Mouse (Mus musculus): Measurements from ENCODE around the gene Erich6.
"Not testable (repeated sequence)": the region's sequence is repeated elsewhere in the genome, so short reads cannot be mapped to it uniquely, and the experiment has no call there.

Erich6 gene

GRCm38 (mm10) chr3:58650328-58650727, 13.3 kb upstream of the Erich6 start:
- no peak for ATAC-seq (ENCODE audit: insufficient number of reproducible peaks, low FRiP score, low TSS enrichment)

GRCm38 (mm10) chr3:58647179-58647578, 10.2 kb upstream of the Erich6 start:
- no peak for ATAC-seq (ENCODE audit: insufficient number of reproducible peaks, low FRiP score, low TSS enrichment)

DNA sequence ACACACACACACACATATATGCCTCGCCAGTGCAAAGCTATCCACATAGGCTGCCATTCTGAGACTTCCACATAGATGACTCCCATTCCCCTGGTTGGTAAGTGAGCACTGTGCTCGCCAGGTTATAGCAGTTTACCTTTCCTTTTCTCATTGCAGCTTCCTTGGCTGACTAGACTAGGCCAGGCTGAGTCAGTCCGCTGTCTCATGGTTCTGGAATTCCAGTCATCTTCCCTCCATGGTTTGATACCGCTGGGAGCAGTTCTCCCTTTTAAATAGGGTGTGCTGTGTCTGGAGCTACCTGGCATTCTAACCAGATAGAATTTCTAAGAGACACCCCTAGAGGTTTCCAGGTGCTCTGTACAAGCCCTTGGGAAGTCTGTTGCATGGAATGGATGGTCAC, 9.2 kb upstream of the Erich6 start:
- no peak for ATAC-seq (ENCODE audit: insufficient number of reproducible peaks, low FRiP score, low TSS enrichment)

DNA sequence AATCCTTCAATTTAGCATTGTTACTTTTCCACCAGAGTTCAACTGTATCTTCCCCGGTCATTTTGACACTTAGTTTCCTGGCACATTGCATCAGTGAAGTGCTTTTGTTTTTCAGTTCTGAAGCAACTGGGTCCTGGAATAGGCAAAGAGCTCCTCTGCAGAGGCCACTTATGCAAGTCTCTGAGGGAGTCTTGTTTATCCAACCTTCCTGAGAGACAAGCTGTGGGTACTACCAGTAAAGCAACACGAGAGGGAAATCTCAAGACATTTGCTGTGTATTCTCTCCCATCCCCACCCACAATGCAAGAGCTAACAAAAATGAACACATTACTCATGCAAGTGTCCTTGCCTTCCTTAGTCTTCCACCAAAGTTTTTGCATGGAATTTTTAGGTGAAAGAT, 5.3 kb downstream of the Erich6 start:
- ATAC-seq (ENCODE audit: insufficient number of reproducible peaks, low FRiP score, low TSS enrichment), result no peak

- ATAC-seq (ENCODE audit: insufficient number of reproducible peaks, low FRiP score, low TSS enrichment), result no peak
These were observed 12.0 kb downstream of the Erich6 start for GRCm38 (mm10) chr3:58624981-58625380.

DNA sequence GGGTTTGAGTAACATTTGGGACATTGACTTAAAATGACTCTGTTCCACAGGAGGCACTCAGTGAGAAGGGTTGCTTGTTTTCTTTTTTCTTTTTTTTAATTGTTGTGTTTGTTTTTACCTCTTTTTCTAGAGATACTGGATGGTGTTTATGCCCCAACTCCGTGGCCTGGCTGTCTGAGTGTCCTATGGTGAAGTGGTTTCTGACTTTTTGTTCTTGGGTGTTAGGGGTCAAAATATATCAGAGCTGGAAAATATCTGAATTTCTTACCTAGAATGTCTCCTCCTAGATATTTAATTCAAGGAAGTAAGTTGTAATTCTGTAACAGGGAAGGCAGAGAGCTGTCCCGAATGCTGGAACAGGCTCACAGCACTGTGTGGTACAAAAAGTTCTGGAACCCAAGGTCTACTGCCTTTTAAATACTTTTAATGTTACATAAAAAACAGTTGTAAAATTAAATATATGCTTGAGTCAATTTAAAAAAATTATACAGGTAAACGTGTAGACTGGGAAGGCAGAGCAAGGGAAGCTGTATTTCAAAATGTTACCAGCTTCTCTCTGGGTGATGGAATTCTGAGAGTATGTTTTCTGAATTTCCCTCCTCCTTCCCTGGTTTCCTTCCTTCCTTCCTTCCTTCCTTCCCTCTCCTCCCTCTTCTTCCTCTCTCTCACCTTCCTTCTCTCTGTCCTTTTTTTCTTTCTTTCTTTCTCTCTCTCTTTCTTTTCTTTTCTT, 14.2 kb downstream of the Erich6 start:
- ATAC-seq (ENCODE audit: insufficient number of reproducible peaks, low FRiP score, low TSS enrichment), result no peak

GRCm38 (mm10) chr3:58621066-58621465, 15.9 kb downstream of the Erich6 start:
- no peak for ATAC-seq (ENCODE audit: insufficient number of reproducible peaks, low FRiP score, low TSS enrichment)

DNA sequence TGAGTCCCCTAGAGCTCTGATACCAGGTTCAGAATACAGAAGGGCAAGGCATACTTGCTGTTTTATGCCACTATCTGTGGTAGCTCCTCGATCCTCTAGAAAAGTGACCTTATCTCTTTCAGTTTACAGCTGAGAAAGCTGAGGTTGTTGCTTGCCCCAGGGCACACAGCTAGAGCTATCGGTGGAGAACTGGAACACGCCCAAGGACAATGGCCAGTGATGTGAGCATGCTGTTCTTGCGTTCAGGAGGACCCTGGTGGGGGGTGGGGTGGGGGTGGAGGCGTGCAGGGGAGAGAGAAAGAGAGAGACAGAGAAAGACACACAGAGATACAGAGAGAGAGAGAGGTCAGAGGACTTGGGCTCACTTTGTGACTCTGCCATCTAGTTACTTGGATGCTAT, 27.0 kb downstream of the Erich6 start:
- no peak for ATAC-seq (ENCODE audit: insufficient number of reproducible peaks, low FRiP score, low TSS enrichment)

DNA sequence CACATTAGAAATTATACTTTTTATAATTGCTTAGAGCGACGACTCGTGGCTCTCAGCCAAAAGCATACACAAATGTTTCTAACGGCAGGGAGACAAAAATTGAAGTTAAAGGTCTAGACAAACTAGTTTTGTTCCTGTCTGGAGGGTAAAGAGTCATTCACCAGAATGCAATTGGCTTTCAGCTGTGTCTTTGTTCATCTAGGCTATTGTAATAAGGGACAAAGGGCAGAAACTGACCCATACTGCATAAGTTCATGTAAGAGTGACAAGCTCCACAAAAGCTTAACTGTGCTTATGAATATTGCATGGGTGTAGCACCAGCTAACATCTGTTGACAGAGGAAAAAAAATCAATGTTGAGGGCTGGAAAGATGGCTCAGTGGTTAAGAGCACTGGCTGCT, 28.5 kb downstream of the Erich6 start:
- ATAC-seq (ENCODE audit: insufficient number of reproducible peaks, low FRiP score, low TSS enrichment), result no peak

GRCm38 (mm10) chr3:58593623-58594022, 43.4 kb downstream of the Erich6 start:
- no peak for ATAC-seq (ENCODE audit: insufficient number of reproducible peaks, low FRiP score, low TSS enrichment)

DNA sequence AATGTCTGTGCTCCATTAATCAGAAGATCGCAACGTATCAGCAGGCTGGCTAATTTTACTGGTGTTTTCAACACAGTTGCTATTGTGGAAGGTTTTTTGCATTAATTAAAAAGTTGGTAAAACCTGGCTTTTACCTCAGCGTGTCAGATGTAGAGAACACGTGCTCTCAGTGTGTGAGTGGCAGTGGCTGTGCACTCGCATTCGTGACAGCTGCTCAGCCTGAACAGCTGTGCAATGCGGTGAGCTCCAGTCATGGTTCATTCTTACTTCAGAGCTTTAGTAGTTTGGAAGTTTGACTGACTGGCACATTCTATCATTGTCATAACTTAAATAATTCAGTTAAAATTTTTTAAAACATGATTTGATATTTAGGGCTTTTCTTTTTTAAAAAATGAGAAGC, 44.3 kb downstream of the Erich6 start:
- not testable (repeated sequence) for ATAC-seq (ENCODE audit: insufficient number of reproducible peaks, low FRiP score, low TSS enrichment)

- ATAC-seq (ENCODE audit: insufficient number of reproducible peaks, low FRiP score, low TSS enrichment), result not testable (repeated sequence)
These were observed 46.5 kb downstream of the Erich6 start for GRCm38 (mm10) chr3:58590544-58590943.

GRCm38 (mm10) chr3:58582788-58583426, 54.1 kb downstream of the Erich6 start:
- ATAC-seq (ENCODE audit: insufficient number of reproducible peaks, low FRiP score, low TSS enrichment), result no peak

GRCm38 (mm10) chr3:58582297-58582696, 54.7 kb downstream of the Erich6 start:
- no peak for ATAC-seq (ENCODE audit: insufficient number of reproducible peaks, low FRiP score, low TSS enrichment)

DNA sequence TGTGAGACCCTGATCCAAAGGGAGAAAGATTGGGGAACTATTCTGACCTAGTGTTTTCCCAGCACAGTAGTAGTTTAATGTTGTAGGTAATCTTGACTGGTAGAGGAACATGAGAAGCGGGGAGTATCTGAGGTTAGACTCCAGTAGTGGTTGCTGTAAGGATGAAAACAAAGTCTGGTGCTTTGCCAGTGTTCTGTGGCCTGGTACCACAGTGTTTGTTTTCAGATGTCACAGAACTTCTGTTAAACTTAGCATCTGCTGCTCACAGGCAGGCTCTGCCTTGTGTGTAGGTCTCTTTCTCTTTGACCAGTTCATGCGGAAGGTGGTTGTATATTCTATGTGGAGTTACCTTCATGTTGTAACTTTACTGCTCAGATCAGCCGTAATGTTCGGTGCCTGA, 55.5 kb downstream of the Erich6 start:
- ATAC-seq (ENCODE audit: insufficient number of reproducible peaks, low FRiP score, low TSS enrichment), result no peak

DNA sequence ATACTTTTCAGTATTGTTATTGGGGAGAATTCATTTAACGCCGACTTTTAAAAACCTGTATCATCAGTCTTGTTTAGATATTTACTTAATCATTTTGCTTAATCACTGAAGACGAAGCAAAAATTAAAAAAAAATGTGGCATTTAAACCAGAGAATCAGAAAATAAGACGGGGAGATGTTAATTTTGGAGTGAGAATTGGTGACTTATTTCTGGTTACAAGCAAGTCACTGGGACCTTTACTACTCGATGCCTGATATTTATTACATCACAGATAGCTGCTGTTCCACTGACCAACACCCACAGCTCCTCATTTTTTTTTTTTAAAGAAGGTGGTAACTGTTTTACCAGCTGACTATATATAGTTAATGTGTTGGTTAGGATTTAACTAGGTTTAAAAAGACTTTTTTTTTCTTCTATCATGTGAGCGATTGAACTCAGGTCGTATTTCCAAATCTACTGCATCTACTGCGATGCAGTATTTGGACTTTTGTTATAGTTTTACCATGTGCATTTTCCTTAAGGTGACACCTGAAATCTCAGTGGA, 59.4 kb downstream of the Erich6 start:
- ATAC-seq (ENCODE audit: insufficient number of reproducible peaks, low FRiP score, low TSS enrichment), result no peak

DNA sequence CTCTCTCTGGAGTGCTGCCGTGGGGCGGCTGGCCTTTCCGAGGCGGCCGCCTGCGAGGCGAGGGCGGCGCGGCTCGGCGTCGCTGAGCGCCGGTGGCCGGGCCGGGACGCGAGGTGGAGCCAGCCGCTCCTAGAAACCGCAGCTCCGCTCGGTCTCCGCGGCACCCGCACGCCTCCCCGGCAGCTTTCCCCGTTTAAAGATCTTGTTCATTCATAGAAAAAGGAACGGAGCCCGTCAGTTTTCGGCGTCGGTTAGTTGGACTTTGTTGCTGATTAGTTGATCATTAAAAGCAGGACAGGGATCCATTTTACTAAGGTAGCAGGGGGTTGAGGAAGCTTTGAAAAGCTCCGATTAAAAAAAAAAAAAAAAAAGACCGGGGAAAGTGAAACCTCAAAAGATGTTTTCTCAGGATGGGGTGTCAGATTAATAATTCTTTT, 59.9 kb downstream of the Erich6 start:
- ATAC-seq (ENCODE audit: insufficient number of reproducible peaks, low FRiP score, low TSS enrichment), result peak; percentile 67

GRCm38 (mm10) chr3:58576137-58577066, 60.6 kb downstream of the Erich6 start, which contains the start of gene Selenot:
TSS of gene Selenot (plus strand) at chr3:58576636.
- ATAC-seq (ENCODE audit: insufficient number of reproducible peaks, low FRiP score, low TSS enrichment), result peak; percentile 98

- no peak for ATAC-seq (ENCODE audit: insufficient number of reproducible peaks, low FRiP score, low TSS enrichment)
These were observed 66.2 kb downstream of the Erich6 start for GRCm38 (mm10) chr3:58570821-58571220.

Measured in cerebellum, adult (tissue).